Mouse (Mus musculus): Measurements from ENCODE around the gene Ppip5k2.

Ppip5k2 gene

GRCm38 (mm10) chr1:97661406-97662241, 108.6 kb downstream of the Ppip5k2 start, which contains the start of gene D1Ertd622e:
Gene D1Ertd622e (minus strand): TSS chr1:97662074.
- in situ Hi-C loops (cut with MboI, MseI), result loop anchor here (5.0 kb wide), 1 partner anchor 96 kb away; no protein-coding TSS in a partner anchor

GRCm38 (mm10) chr1:97660687-97661405, 109.4 kb downstream of the Ppip5k2 start:
- in situ Hi-C loops (cut with MboI, MseI), result loop anchor here (5.0 kb wide), 1 partner anchor 96 kb away; no protein-coding TSS in a partner anchor

GRCm38 (mm10) chr1:97659405-97659804, 110.8 kb downstream of the Ppip5k2 start:
- in situ Hi-C loops (cut with MboI, MseI), result no loop called here

- in situ Hi-C loops (cut with MboI, MseI), result no loop called here
Measured at GRCm38 (mm10) chr1:97657786-97658185, 112.4 kb downstream of the Ppip5k2 start.

- in situ Hi-C loops (cut with MboI, MseI), result no loop called here
Measured at GRCm38 (mm10) chr1:97657201-97657600, 113.0 kb downstream of the Ppip5k2 start.
